Mouse (Mus musculus): Measurements from ENCODE around the gene Cdrt4. TPM values are rescaled to one million over a fixed set of nuclear protein-coding genes. Genes with fewer than 3 reads are reported as not detected.

Cdrt4 gene
- total and polyA plus RNA-seq, 3 experiments: not detected

- H3K27ac ChIP-seq (ENCODE audit: insufficient read depth, low read depth): no peak overlapping the region
- no peak overlapping the region for H3K4me2 ChIP-seq (ENCODE audit: insufficient read depth, low read depth, poor library complexity, severe bottlenecking)
- H3K79me2 ChIP-seq (replicated peaks; ENCODE audit: control insufficient read depth, extremely low read depth, insufficient read depth, poor library complexity, severe bottlenecking): no peaks in the 10 kb centered on the region
- no peaks in the 10 kb centered on the region for H3K9me3 ChIP-seq (replicated peaks; ENCODE audit: low read length)
- H3K9ac ChIP-seq (ENCODE audit: insufficient read depth, low read depth): no peak overlapping the region
- no peaks in the 10 kb centered on the region for H3K27me3 ChIP-seq (replicated peaks)
- dilution Hi-C loops (cut with MboI; ENCODE audit: extremely low pct_ligation_motif_present, extremely low pct_unique_long_range_greater_than_20kb, low sequenced_read_pairs) (no loop called here), in situ Hi-C loops (cut with MboI; ENCODE audit: low pct_ligation_motif_present, low pct_unique_long_range_greater_than_20kb, low sequenced_read_pairs) (no loop called here)
- H3K36me3 ChIP-seq (replicated peaks in 1 of 2; ENCODE audit: control insufficient read depth in 1 of 2, insufficient read depth in 1 of 2, low read length in 1 of 2): no peaks in the 10 kb centered on the region
- peaks cover 5 to 24% of the 10 kb centered on the region in 2 experiments; a peak in 3 of 4 replicates for H3K4me1 ChIP-seq (ENCODE audit: control insufficient read depth in 1 of 2, insufficient read depth in 2 of 2)
- no peak for TF ChIP-seq CHD1 (IDR thresholded peaks at IDR 0.05; ENCODE audit: low read depth, low read length)
- no peak for TF ChIP-seq ETS1 (conservative IDR thresholded peaks at IDR 0.05; ENCODE audit: low read depth, low read length)
- TF ChIP-seq POLR2A (IDR thresholded peaks at IDR 0.05; ENCODE audit: low read depth, low read length): no peak
- TF ChIP-seq TBP (conservative IDR thresholded peaks at IDR 0.05; ENCODE audit: low read depth, low read length): no peak
- TF ChIP-seq NELFE (IDR thresholded peaks at IDR 0.05; ENCODE audit: low read depth, low read length): no peak
- TF ChIP-seq GABPA (IDR thresholded peaks at IDR 0.05; ENCODE audit: insufficient replicate concordance, low read depth, low read length): no peak
- TF ChIP-seq ZNF384 (IDR thresholded peaks at IDR 0.05; ENCODE audit: low read depth, low read length): no peak
- TF ChIP-seq RCOR1 (conservative IDR thresholded peaks at IDR 0.05; ENCODE audit: low read depth, low read length): no peak
- no peak for TF ChIP-seq ELF1 (IDR thresholded peaks at IDR 0.05; ENCODE audit: low read depth, low read length)
- no peak for TF ChIP-seq E2F4 (IDR thresholded peaks at IDR 0.05; ENCODE audit: insufficient replicate concordance, low read depth, low read length)
- TF ChIP-seq BHLHE40 (IDR thresholded peaks at IDR 0.05; ENCODE audit: low read depth, low read length): no peak
- DNase-seq (ENCODE audit: extremely low read depth): no peak
- H3K4me3 ChIP-seq (replicated peaks in 1 of 3; ENCODE audit: low read depth in 2 of 3, low read length in 2 of 3, poor library complexity in 1 of 3): no peak overlapping the region
These were observed 74.5 kb downstream of the Cdrt4 start for GRCm38 (mm10) chr11:63025476-63025875.

GRCm38 (mm10) chr11:63026651-63027141 is 75.7 kb downstream of the Cdrt4 start:
- no peak overlapping the region for H3K4me3 ChIP-seq (replicated peaks in 1 of 3; ENCODE audit: low read depth in 2 of 3, low read length in 2 of 3, poor library complexity in 1 of 3)
- no peak overlapping the region for H3K4me2 ChIP-seq (ENCODE audit: insufficient read depth, low read depth, poor library complexity, severe bottlenecking)
- H3K9ac ChIP-seq (ENCODE audit: insufficient read depth, low read depth): no peak overlapping the region
- H3K79me2 ChIP-seq (replicated peaks; ENCODE audit: control insufficient read depth, extremely low read depth, insufficient read depth, poor library complexity, severe bottlenecking): no peaks in the 10 kb centered on the region
- no peaks in the 10 kb centered on the region for H3K9me3 ChIP-seq (replicated peaks; ENCODE audit: low read length)
- no peak overlapping the region for H3K27ac ChIP-seq (ENCODE audit: insufficient read depth, low read depth)
- no peaks in the 10 kb centered on the region for H3K27me3 ChIP-seq (replicated peaks)
- in situ Hi-C loops (cut with MboI; ENCODE audit: low pct_ligation_motif_present, low pct_unique_long_range_greater_than_20kb, low sequenced_read_pairs) (no loop called here), dilution Hi-C loops (cut with MboI; ENCODE audit: extremely low pct_ligation_motif_present, extremely low pct_unique_long_range_greater_than_20kb, low sequenced_read_pairs) (no loop called here)
- no peak for DNase-seq (ENCODE audit: extremely low read depth)
- no peak for TF ChIP-seq ETS1 (conservative IDR thresholded peaks at IDR 0.05; ENCODE audit: low read depth, low read length)
- no peak for TF ChIP-seq TBP (conservative IDR thresholded peaks at IDR 0.05; ENCODE audit: low read depth, low read length)
- TF ChIP-seq ZMIZ1 (IDR thresholded peaks at IDR 0.05; ENCODE audit: low read depth, low read length): no peak
- TF ChIP-seq HCFC1 (IDR thresholded peaks at IDR 0.05; ENCODE audit: low read depth, low read length): no peak
- TF ChIP-seq CHD1 (IDR thresholded peaks at IDR 0.05; ENCODE audit: low read depth, low read length): no peak
- TF ChIP-seq USF1 (IDR thresholded peaks at IDR 0.05; ENCODE audit: low read depth, low read length): no peak
- TF ChIP-seq MXI1 (IDR thresholded peaks at IDR 0.05; ENCODE audit: low read depth, low read length): no peak
- TF ChIP-seq CHD2 (IDR thresholded peaks at IDR 0.05; ENCODE audit: low read length): no peak
- no peak for TF ChIP-seq CTCF (conservative IDR thresholded peaks at IDR 0.05 in 1 of 2, IDR thresholded peaks at IDR 0.05 in 1 of 2; ENCODE audit: low read depth in 2 of 2, low read length in 2 of 2)
- no peak for TF ChIP-seq MAZ (IDR thresholded peaks at IDR 0.05; ENCODE audit: low read depth, low read length)
- TF ChIP-seq TCF12 (IDR thresholded peaks at IDR 0.05; ENCODE audit: low read depth, low read length): no peak
- TF ChIP-seq MYC (IDR thresholded peaks at IDR 0.05; ENCODE audit: low read depth, low read length): no peak
- TF ChIP-seq BHLHE40 (IDR thresholded peaks at IDR 0.05; ENCODE audit: low read depth, low read length): no peak
- H3K36me3 ChIP-seq (replicated peaks in 1 of 2; ENCODE audit: control insufficient read depth in 1 of 2, insufficient read depth in 1 of 2, low read length in 1 of 2): no peaks in the 10 kb centered on the region
- peaks cover 2 to 11% of the 10 kb centered on the region in 2 experiments; a peak in 2 of 4 replicates for H3K4me1 ChIP-seq (ENCODE audit: control insufficient read depth in 1 of 2, insufficient read depth in 2 of 2)

Measured in CH12.LX (cell line).